Mouse (Mus musculus): ENCODE data around the gene Xntrpc. TPM values are rescaled to one million over a fixed set of nuclear protein-coding genes. Genes with fewer than 3 reads are reported as not detected.
A peak's percentile ranks its signal among the peaks of the same experiment; 100 is the strongest.

The Xntrpc gene
- polyA plus RNA-seq, 1 experiment from 2014 or later = 0.45 TPM

DNA sequence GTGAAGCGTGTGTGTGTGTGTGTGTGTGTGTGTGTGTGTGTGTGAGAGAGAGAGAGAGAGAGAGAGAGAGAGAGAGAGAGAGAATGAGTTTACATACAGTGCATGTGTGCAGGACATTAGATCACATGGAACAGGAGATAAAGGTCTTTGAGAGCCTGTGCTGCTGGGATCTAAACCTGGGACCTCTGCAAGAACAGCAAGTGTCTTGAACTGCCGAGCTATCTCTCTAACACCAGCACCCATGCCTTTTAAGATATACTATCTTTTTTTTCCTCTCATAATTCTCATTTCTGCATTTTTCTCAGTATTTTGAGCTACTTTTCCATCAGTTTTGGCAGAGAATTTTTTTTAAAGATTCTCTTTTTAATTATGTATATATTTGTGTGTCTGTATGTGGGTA lies 38.0 kb downstream of the Xntrpc start:
- Histone ChIP-seq H3K4me2 (ENCODE audit: low read length) (no peak overlapping the region), H3K9ac (ENCODE audit: low read depth, low read length) (no peak overlapping the region), H3K27ac (no peak overlapping the region), H3K36me3 (ENCODE audit: insufficient read depth, low read length) (no peaks in the 10 kb centered on the region), H3K9me3 (replicated peaks; ENCODE audit: low read length) (no peaks in the 10 kb centered on the region), H3K4me1 (replicated peaks; ENCODE audit: insufficient read depth, low read length) (peaks cover 16% of the 10 kb centered on the region; the same call in 1 of the 2 replicates), H3K4me3 (replicated peaks; ENCODE audit: low read depth, low read length) (no peak overlapping the region), H3K27me3 (ENCODE audit: insufficient read depth, low read length) (no peaks in the 10 kb centered on the region)
- 79% methylated on average over 2 of the region's 2 CpGs for WGBS
- DNase-seq (ENCODE audit: low spot score) (no peak), ATAC-seq (replicated peaks; ENCODE audit: low FRiP score, low read depth) (no peak)
- TF ChIP-seq CTCF (IDR thresholded peaks at IDR 0.05; ENCODE audit: low read depth) = no peak

DNA sequence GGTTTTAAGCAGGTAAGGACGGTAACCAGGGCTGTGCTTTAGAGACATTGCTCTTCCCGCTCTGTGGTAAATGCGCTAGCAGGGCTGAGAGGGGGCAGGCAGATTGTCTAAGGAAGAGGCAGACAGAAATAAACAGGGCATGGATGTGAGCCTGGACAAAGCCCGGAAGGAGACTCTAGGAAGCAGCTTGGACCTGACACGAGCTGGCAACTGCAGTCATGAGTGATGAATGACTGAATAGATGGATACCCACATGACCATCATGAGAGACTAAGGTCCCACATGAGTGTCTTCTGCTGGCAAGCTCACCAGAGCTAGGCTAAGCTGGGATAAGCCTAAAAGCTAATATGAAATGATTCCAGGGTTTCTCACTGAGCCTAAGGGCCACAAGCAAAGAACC lies 38.6 kb downstream of the Xntrpc start:
- WGBS = 71% methylated on average over 5 of the region's 5 CpGs
- H3K9me3 ChIP-seq (replicated peaks; ENCODE audit: low read length) = no peaks in the 10 kb centered on the region
- peak; percentile 19 for DNase-seq (ENCODE audit: low spot score)
- H3K4me2 ChIP-seq (ENCODE audit: low read length) = no peak overlapping the region
- H3K27ac ChIP-seq = no peak overlapping the region
- H3K27me3 ChIP-seq (ENCODE audit: insufficient read depth, low read length) = no peaks in the 10 kb centered on the region
- no peak for TF ChIP-seq CTCF (IDR thresholded peaks at IDR 0.05; ENCODE audit: low read depth)
- H3K9ac ChIP-seq (ENCODE audit: low read depth, low read length) = no peak overlapping the region
- no peak for ATAC-seq (replicated peaks; ENCODE audit: low FRiP score, low read depth)
- H3K4me3 ChIP-seq (replicated peaks; ENCODE audit: low read depth, low read length) = no peak overlapping the region
- no peaks in the 10 kb centered on the region for H3K36me3 ChIP-seq (ENCODE audit: insufficient read depth, low read length)
- peaks cover 16% of the 10 kb centered on the region; the same call in 1 of the 2 replicates for H3K4me1 ChIP-seq (replicated peaks; ENCODE audit: insufficient read depth, low read length)

DNA sequence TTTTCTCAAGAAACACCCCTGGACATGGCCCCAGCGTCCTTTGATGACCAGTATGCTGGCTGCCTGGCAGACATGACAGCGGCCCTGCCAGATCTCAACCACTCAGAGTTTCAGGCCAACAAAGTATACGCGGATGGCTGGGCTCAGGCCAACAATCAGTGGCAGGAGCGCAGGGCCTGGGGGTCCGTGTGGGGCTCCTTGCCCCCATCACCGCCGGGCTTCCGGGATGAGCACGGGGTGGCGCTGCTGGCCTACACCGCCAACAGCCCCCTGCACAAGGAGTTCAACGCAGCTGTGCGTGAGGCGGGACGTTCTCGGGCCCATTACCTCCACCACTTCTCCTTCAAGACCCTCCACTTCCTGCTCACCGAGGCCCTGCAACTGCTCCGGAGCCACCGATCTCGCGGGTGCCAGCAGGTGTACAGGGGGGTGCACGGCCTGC lies 41.2 kb downstream of the Xntrpc start:
- no peak for ATAC-seq (replicated peaks; ENCODE audit: low FRiP score, low read depth)
- H3K27me3 ChIP-seq (ENCODE audit: insufficient read depth, low read length) = no peaks in the 10 kb centered on the region
- H3K4me3 ChIP-seq (replicated peaks; ENCODE audit: low read depth, low read length) = 0 out of 2 replicates have a peak overlapping the region, but pooled peaks have one; percentile 4

DNA sequence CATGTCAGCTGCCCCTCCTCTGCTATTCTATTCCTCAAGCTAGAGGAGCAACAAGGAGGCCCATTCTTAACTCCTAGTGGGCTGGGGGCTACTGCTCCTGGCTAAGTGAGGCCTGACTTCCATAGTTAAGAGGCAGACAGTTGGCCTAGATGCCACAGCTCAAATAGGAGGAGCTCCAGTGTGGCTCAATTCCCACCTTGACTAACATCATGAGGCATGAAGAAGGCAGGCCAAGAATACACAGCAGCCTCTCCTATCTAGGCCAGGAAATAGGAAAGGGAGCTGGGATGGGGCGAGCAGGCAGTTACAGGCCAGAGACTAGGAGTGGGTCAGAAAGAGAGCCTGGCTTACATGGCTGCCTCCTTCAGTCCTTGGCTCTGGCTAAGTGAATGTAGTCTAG lies 42.7 kb downstream of the Xntrpc start:
- ATAC-seq (replicated peaks; ENCODE audit: low FRiP score, low read depth) (no peak), DNase-seq (ENCODE audit: low spot score) (no peak)
- 86% methylated on average over 1 of the region's 1 CpGs for WGBS
- H3K9me3 ChIP-seq (replicated peaks; ENCODE audit: low read length) = no peaks in the 10 kb centered on the region
- no peak overlapping the region for H3K27ac ChIP-seq
- H3K4me3 ChIP-seq (replicated peaks; ENCODE audit: low read depth, low read length) = no peak overlapping the region
- TF ChIP-seq CTCF (IDR thresholded peaks at IDR 0.05; ENCODE audit: low read depth) = no peak
- H3K9ac ChIP-seq (ENCODE audit: low read depth, low read length) = no peak overlapping the region
- H3K36me3 ChIP-seq (ENCODE audit: insufficient read depth, low read length) = no peaks in the 10 kb centered on the region
- no peak overlapping the region for H3K4me2 ChIP-seq (ENCODE audit: low read length)
- no peaks in the 10 kb centered on the region for H3K4me1 ChIP-seq (replicated peaks; ENCODE audit: insufficient read depth, low read length)
- H3K27me3 ChIP-seq (ENCODE audit: insufficient read depth, low read length) = no peaks in the 10 kb centered on the region

More for the DNA sequence above, 41.2 kb downstream of the Xntrpc start:
- DNase-seq (ENCODE audit: low spot score) = peak; percentile 17
- no peak for TF ChIP-seq CTCF (IDR thresholded peaks at IDR 0.05; ENCODE audit: low read depth)
- no peaks in the 10 kb centered on the region for H3K36me3 ChIP-seq (ENCODE audit: insufficient read depth, low read length)
- no peaks in the 10 kb centered on the region for H3K9me3 ChIP-seq (replicated peaks; ENCODE audit: low read length)
- 24% methylated on average over 23 of the region's 23 CpGs for WGBS
- H3K9ac ChIP-seq (ENCODE audit: low read depth, low read length) = peak overlapping the region; percentile 32
- peak overlapping the region; percentile 55 for H3K4me2 ChIP-seq (ENCODE audit: low read length)
- no peaks in the 10 kb centered on the region for H3K4me1 ChIP-seq (replicated peaks; ENCODE audit: insufficient read depth, low read length)
- H3K27ac ChIP-seq = no peak overlapping the region

DNA sequence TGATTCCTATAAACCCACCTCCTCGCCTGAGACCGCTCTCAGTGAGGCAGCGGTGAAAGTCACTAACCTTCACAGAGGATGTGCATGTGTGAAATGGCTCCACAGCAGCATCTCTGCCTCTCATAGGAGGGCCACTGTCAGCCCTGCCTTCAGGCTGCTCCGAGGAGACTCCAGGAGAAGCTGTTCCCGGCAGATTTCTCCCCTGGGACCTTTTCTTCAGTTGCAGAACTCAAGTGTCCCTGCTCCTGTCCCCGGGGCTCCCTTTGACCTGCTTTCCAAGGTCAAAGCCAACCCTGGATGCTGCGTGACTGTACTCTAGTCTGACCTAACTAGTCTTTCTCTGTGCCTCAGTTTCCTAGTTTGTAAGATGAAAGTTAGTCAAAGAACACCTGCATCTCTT lies 43.7 kb downstream of the Xntrpc start, which contains the start of gene Art5:
Art5 (minus strand) TSS at position 319 of the 400 bp plus-strand sequence.
- Histone ChIP-seq H3K27me3 (ENCODE audit: insufficient read depth, low read length) (no peaks in the 10 kb centered on the region), H3K27ac (no peak within 1 kb of the TSS), H3K4me2 (ENCODE audit: low read length) (no peak within 1 kb of the TSS), H3K9me3 (replicated peaks; ENCODE audit: low read length) (no peaks in the 10 kb centered on the region), H3K9ac (ENCODE audit: low read depth, low read length) (no peak within 1 kb of the TSS), H3K36me3 (ENCODE audit: insufficient read depth, low read length) (no peaks in the 10 kb centered on the region), H3K4me1 (replicated peaks; ENCODE audit: insufficient read depth, low read length) (no peaks in the 10 kb centered on the region), H3K4me3 (replicated peaks; ENCODE audit: low read depth, low read length) (no peak within 1 kb of the TSS)
- ATAC-seq (replicated peaks; ENCODE audit: low FRiP score, low read depth) = no peak
- TF ChIP-seq CTCF (IDR thresholded peaks at IDR 0.05; ENCODE audit: low read depth) = no peak
- DNase-seq (ENCODE audit: low spot score) = no peak
- WGBS = 72% methylated on average over 7 of the region's 7 CpGs

DNA sequence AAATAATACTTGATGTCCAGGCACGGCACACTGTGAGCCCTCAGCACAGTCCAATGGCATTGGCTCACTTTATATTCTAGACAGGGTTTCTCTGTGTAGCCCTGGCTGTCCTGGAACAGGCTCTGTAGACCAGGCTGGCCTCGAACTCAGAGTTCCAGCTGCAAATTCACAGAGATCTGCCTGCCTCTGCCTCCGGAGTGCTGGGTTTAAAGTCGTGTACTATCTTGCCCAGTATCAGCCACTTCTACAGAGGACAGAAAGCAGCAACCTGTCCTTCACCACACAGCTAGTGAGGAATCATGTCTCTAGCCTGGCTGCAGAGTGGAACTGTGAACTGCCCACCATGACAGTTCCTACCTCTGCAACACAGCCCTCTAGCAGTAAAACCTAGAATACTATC lies 44.2 kb downstream of the Xntrpc start:
- ATAC-seq (replicated peaks; ENCODE audit: low FRiP score, low read depth) (no peak), DNase-seq (ENCODE audit: low spot score) (no peak)
- Histone ChIP-seq H3K4me2 (ENCODE audit: low read length) (no peak overlapping the region), H3K4me1 (replicated peaks; ENCODE audit: insufficient read depth, low read length) (no peaks in the 10 kb centered on the region), H3K9me3 (replicated peaks; ENCODE audit: low read length) (no peaks in the 10 kb centered on the region), H3K4me3 (replicated peaks; ENCODE audit: low read depth, low read length) (no peak overlapping the region), H3K9ac (ENCODE audit: low read depth, low read length) (no peak overlapping the region), H3K27ac (no peak overlapping the region), H3K36me3 (ENCODE audit: insufficient read depth, low read length) (no peaks in the 10 kb centered on the region), H3K27me3 (ENCODE audit: insufficient read depth, low read length) (no peaks in the 10 kb centered on the region)
- TF ChIP-seq CTCF (IDR thresholded peaks at IDR 0.05; ENCODE audit: low read depth) = no peak
- 85% methylated on average over 4 of the region's 4 CpGs for WGBS

DNA sequence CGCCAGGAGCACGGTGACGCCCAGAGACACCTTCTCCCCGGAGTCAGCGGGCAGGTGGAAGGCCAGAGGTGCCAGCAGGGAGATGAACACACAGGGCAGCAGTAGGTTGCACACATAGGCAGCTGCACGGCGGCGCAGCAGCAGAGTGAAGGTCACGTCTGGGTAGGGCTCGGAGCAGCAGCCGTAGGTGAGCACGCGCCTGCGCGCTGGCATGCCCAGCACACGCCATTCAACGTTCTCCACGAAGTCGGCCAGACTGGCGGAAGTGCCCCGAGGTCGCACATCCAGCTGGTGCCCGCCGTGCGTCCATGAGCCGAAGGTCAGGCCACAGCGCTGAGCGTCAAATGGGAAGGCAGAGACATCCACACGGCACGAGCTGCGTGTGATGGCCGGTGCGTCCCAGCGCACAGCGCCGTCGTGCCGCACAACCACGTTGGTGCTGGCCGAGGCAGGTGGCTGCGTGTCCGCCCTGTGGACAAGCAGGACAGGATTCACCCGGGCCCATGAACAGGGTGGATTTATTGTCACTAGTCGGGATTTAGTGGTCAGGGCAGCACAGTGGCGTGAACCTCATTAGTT lies 47.7 kb downstream of the Xntrpc start:
- Histone ChIP-seq H3K4me3 (replicated peaks; ENCODE audit: low read depth, low read length) (no peak overlapping the region), H3K36me3 (ENCODE audit: insufficient read depth, low read length) (no peaks in the 10 kb centered on the region), H3K4me1 (replicated peaks; ENCODE audit: insufficient read depth, low read length) (no peaks in the 10 kb centered on the region), H3K9me3 (replicated peaks; ENCODE audit: low read length) (no peaks in the 10 kb centered on the region), H3K4me2 (ENCODE audit: low read length) (no peak overlapping the region), H3K27ac (no peak overlapping the region), H3K27me3 (ENCODE audit: insufficient read depth, low read length) (no peaks in the 10 kb centered on the region), H3K9ac (ENCODE audit: low read depth, low read length) (no peak overlapping the region)
- ATAC-seq (replicated peaks; ENCODE audit: low FRiP score, low read depth) (no peak), DNase-seq (ENCODE audit: low spot score) (no peak)
- no peak for TF ChIP-seq CTCF (IDR thresholded peaks at IDR 0.05; ENCODE audit: low read depth)
- 84% methylated on average over 45 of the region's 45 CpGs for WGBS

Data from kidney, postnatal 0 days (tissue).